Mouse (Mus musculus) urinary bladder, postnatal 36 days (tissue): ENCODE results near the gene Pde10a.

Source experiments
- DNase-seq, 2 experiments: peaks; one replicate each; pipeline ENCODE4 v3.0.0; 2022; ENCODE audit warnings: low spot score in 2 of 2, mixed read lengths in 1 of 2

Gene Pde10a

GRCm38 (mm10) chr17:8961644-8962043, 436.5 kb downstream of the Pde10a start:
- DNase-seq: no peak

GRCm38 (mm10) chr17:8965177-8965576, 440.0 kb downstream of the Pde10a start:
- DNase-seq: peak in 1 of 2 experiments; percentile 12

- DNase-seq: no peak
These were observed 447.1 kb downstream of the Pde10a start for GRCm38 (mm10) chr17:8972152-8972854.

GRCm38 (mm10) chr17:8973331-8973730, 448.2 kb downstream of the Pde10a start:
- no peak for DNase-seq

GRCm38 (mm10) chr17:8974423-8974822, 449.3 kb downstream of the Pde10a start:
- no peak for DNase-seq

GRCm38 (mm10) chr17:8974823-8975397, 449.7 kb downstream of the Pde10a start:
- no peak for DNase-seq

- DNase-seq: no peak
These were observed 451.6 kb downstream of the Pde10a start for GRCm38 (mm10) chr17:8976745-8977144.

- DNase-seq: no peak
These were observed 452.1 kb downstream of the Pde10a start for GRCm38 (mm10) chr17:8977271-8977670.

GRCm38 (mm10) chr17:8983576-8983975, 458.4 kb downstream of the Pde10a start:
- no peak for DNase-seq

- no peak for DNase-seq
These were observed 460.5 kb downstream of the Pde10a start for GRCm38 (mm10) chr17:8985714-8986113.

GRCm38 (mm10) chr17:8986551-8986950, 461.4 kb downstream of the Pde10a start:
- DNase-seq: no peak

GRCm38 (mm10) chr17:8987369-8987768, 462.2 kb downstream of the Pde10a start:
- DNase-seq: no peak

GRCm38 (mm10) chr17:8988119-8988807, 463.1 kb downstream of the Pde10a start, which contains the start of gene 1700010I14Rik:
1700010I14Rik (plus strand) TSS chr17:8988333.
- peak; percentile 72 to 78 for DNase-seq

GRCm38 (mm10) chr17:8991160-8991559, 466.0 kb downstream of the Pde10a start:
- no peak for DNase-seq

- DNase-seq: peak in 1 of 2 experiments; percentile 15
These were observed 470.2 kb downstream of the Pde10a start for GRCm38 (mm10) chr17:8995344-8995743.

GRCm38 (mm10) chr17:9002438-9002837, 477.3 kb downstream of the Pde10a start:
- no peak for DNase-seq

GRCm38 (mm10) chr17:9004516-9004915, 479.3 kb downstream of the Pde10a start:
- DNase-seq: no peak

- no peak for DNase-seq
These were observed 498.2 kb downstream of the Pde10a start for GRCm38 (mm10) chr17:9023198-9023942.

GRCm38 (mm10) chr17:9030181-9030580, 505.0 kb downstream of the Pde10a start:
- no peak for DNase-seq

GRCm38 (mm10) chr17:9031241-9032141, 506.3 kb downstream of the Pde10a start:
- peak; percentile 47 to 66 for DNase-seq
